Mouse (Mus musculus) G1E-ER4 (cell line): ENCODE measurements around the gene Orai1. TPM values are rescaled to one million over a fixed set of nuclear protein-coding genes. Genes with fewer than 3 reads are reported as not detected.

Source experiments
- GATA1 ChIP-seq: IDR thresholded peaks from one replicate; pipeline ENCODE4 v1.8.0; 2012; ENCODE audit warnings: low read length, inconsistent platforms
- polyA plus RNA-seq: library from polyadenylated mRNA; stranded (reverse); fragments of >175 nt; gene quantifications from 2 replicates; pipeline ENCODE4 v1.2.3, GENCODE M21; 2012

The Orai1 gene
- polyA plus RNA-seq, 1 experiment: 12.9 TPM

DNA sequence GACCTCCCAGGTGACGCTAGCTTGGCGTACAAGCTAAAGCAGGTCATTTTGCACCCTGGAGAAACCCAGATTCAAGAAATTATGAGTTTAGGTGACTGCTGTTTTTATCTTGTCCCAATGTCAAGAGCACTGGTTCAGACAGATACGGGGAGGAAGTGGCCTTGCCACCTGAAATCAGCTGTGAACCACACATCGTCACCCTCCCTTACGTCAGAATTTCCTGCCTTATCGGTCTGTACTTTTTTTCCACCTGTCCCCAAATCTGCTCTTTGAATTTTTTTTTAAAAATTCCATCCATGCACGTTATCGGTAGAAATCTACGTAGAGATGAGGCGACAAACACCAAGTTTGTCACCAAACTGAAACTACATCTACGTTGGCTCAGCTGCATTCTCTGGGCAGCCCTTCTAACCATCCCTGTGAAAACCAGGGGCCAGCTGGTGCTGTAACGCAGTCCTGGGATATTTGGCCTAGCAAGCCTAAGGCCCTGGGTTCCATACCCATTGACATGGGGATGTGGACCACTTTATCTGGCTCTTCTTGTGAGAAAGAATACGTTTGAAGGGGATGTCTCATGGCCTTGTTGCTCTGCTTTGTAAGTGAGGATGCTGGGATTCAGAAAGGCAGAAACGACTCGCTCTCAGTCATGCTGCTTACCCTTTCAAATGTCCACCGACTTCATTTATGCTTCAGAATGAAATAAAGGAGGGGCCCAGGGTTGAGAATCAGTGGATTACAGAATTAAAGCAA is 24.3 kb upstream of the Orai1 start:
- TF ChIP-seq GATA1: no peak

DNA sequence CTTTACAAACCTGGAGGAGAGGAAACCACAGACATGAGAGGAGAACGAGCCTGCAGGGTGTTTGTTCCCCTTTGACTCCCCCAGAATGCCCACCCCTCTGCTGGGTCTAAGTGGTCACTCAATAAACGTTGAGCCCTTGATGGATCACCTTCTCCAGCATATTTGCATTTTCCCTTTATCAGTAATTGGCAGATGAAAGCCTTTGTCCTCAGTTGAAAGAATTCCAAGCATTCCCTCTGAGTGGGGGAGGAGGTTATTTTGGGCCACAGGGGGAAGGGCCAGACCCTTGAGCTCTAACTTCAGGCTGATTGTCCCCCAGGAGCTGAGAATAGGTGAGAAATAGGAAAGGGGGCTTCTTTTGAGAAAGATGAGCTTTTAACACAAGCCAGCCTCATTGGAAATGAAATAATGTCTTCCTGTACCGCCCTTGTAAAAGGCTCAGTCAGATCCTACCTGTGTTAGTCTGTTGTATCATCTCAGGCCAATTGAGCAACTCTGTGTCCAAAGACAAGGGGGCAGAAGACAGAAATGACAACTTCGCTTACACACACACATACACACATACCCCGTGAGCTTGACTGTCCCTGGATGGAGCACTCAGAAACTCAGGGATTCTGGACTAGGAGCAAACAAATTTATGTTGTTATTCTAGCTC is 23.4 kb upstream of the Orai1 start:
- TF ChIP-seq GATA1: no peak

DNA sequence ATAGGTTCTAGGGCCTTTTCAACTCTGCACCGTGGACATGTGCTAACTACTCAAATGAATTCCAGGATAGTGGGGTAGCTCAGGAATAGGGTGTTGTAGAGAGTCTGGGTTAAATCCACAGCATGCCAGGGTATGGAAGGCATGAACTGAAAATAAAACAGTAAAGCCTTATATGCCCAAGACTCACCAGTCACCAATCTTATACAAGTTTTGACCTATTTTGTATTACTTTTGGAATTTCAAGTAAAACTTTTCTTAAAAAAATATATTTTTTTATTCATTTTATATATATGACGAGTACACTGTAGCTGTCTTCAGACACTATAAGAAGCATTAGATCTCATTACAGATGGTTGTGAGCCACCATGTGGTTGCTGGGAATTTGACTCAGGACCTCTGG is 21.1 kb upstream of the Orai1 start:
- TF ChIP-seq GATA1: no peak

GRCm38 (mm10) chr5:122994303-122994846 is 20.5 kb upstream of the Orai1 start:
- TF ChIP-seq GATA1: no peak

GRCm38 (mm10) chr5:122994910-122995309 is 20.0 kb upstream of the Orai1 start:
- no peak for TF ChIP-seq GATA1

DNA sequence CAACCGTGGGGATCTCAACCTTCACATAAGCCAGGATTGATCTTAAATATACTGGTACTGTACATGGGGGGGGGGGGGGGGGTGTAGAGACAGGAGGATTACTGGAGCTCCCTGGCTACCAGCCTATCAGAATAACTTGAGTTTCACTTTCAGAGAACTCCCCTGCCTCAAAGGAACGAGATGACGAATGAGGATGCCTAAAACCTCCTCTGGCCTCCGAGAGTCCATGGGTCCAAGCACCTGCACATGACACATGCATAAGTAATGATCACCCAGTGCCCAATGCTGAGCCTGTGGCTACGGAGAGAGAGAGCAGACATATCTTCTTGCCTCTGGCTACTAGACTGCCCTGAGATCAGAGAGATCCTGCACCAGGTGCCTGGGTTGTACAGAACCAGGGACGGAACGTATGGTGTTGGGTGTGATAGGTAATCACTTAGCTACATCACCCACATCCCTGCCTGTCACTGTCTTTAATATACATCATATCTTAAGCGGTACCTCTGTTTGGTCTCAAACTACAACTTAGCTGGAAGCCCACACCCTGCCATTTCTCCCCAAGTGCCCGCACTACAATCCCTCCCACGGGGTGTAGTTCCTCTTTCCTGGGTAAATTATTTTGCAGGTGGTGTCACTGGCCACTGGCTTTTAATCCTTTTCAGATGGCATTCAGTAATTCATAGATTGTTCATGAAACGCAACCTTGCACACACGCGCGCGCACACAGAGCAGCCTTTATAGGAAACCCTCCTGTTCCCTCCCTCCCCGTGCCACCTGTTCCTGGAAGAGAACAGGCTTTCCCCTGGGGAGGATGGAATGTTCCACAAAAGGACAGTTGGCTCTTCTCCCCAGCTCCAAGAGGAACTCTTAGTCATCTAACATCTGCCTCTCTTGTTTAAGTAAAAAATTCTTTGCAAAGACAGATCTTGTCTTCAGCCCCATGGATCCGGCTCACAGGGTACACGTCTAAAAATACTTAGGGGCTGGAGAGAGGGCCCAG is 17.4 kb upstream of the Orai1 start:
- no peak for TF ChIP-seq GATA1

DNA sequence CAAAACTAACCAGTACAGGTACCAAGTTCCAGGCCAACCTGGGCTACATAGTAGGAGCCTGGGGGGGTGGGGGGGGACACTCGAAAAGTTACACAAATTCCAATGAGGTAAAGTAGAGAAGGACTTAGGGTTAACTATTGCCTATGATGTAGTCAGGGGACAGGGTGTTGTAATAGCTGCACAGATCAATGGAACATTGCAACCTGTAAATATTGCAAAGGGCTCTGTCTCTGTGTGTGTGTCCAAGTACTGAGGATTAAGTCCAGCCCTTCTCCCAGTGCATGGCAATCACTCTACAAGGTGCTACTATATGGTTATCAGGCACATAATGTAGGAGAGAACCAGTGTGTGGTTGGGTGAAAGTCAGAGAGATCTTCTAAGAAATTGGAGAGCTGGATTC is 14.0 kb upstream of the Orai1 start:
- TF ChIP-seq GATA1: no peak

GRCm38 (mm10) chr5:123005716-123006592 is 8.9 kb upstream of the Orai1 start:
- TF ChIP-seq GATA1: no peak

DNA sequence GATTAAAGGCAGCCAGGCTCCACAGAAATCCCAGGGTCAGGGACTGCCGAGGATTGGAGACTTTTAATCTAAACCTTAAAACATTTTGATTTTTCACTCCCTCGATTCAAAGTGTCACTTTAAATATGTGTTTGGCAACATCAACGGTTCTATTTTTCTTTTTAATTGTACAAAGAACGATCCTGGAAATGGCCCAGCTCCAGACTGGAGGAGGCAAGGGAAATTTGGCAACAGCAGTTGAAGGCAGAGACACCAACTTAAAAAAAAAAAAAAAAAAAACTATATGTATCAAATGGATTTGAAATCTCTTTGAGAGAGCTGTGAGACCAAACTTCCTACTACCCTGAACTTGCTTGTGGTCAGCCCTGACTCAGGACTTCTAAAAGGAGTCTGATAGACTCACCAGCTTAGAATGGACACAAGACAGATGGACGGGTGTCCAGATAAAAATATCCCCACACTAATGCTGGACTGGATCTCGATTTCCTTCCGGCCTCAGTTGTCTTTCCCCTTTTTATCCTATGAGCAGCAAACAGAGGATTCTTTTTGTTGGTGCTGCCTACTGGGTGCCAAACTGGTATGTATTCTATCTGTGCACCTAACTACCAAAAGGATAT is 5.9 kb upstream of the Orai1 start:
- no peak for TF ChIP-seq GATA1

- TF ChIP-seq GATA1: no peak
Measured at GRCm38 (mm10) chr5:123009873-123010272, 5.0 kb upstream of the Orai1 start.

DNA sequence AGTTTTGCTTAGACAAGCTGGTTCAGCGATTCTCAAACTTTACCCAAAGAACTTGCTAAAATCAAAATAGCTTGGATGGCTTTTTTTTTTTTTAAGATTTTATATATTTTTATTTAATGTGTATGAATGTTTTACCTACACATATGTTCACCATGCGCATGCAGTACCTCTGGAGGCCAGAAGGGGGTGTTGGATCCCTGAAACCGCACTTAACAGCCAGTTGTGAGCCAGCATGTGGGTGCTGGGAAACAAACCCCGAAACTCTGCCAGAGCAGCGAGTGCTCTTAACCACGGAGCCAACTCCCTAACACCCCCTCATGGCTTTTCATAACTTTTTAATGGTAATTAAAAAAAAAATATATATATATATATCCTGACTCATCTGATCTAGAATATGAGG is 4.1 kb upstream of the Orai1 start:
- no peak for TF ChIP-seq GATA1

- TF ChIP-seq GATA1: no peak
Measured at GRCm38 (mm10) chr5:123011705-123012104, 3.2 kb upstream of the Orai1 start.

GRCm38 (mm10) chr5:123013599-123014315 is 1.1 kb upstream of the Orai1 start:
- no peak for TF ChIP-seq GATA1

DNA sequence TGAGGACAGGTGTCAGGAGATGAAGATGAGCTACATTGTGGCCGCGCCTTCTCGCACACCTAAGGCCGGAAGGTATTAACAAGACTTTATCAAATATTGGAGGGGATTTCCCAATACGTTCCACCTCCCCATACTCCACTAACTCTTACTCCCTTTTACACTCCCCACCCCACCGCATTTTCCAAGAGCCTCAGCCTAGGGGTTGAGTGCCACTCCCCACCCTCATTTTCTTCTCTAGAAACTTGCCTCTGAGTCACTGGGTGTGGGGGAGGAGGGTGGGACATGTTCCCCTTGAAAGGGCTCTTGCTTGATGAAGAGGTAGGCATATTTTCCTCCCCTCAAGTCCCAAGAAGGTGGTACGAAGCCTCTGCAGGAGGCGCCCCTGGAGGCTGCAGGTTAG is 1.0 kb downstream of the Orai1 start:
- no peak for TF ChIP-seq GATA1
